Mouse (Mus musculus): Measurements from ENCODE around the gene Ncaph2.

Ncaph2 gene

DNA sequence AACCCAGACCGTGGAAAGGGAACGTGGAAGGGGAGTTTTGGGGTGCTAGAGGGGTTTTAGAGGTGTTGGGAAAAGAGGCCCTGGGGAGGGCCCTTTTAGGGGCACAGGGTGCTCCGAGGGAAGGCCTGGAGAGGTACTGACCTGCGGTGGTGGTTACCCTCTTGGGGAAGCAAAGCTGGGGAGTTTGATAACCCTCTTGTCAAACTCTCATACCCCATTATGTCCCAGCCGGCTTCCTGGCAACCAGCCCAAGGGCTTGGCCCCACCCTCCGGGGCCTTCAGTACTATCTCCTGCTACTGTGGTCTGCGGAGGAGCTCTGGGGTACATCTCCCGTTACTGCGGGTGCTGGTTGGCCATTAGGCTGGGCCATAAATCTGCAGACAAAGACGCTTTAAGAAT lies 23.9 kb downstream of the Ncaph2 start:
- peak; percentile 44 for DNase-seq (ENCODE audit: low spot score)

GRCm38 (mm10) chr15:89384617-89385016 lies 29.1 kb downstream of the Ncaph2 start, which contains the start of gene Klhdc7b:
TSS of gene Klhdc7b (plus strand) at chr15:89384917.
- DNase-seq (ENCODE audit: low spot score), result no peak

DNA sequence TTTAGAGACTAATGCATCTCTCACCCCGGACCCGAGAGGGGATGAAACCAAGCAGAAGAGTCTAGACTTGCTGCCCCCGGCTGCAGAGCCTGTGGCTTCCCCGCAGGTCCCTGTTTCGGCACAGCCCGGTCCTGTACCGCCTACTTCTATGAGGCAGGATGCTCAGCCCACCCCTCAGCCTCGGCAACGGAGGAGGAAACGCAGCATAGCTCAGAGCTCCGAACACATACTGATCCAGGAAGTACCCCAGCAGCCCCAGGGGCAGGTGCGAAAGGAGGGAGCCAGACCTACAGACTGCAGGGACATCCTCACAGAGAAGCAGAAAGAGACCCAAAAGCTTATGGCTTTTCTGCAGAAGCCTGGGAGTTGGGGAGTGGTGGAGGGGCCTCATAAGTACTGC lies 31.6 kb downstream of the Ncaph2 start:
- DNase-seq (ENCODE audit: low spot score), result no peak

DNA sequence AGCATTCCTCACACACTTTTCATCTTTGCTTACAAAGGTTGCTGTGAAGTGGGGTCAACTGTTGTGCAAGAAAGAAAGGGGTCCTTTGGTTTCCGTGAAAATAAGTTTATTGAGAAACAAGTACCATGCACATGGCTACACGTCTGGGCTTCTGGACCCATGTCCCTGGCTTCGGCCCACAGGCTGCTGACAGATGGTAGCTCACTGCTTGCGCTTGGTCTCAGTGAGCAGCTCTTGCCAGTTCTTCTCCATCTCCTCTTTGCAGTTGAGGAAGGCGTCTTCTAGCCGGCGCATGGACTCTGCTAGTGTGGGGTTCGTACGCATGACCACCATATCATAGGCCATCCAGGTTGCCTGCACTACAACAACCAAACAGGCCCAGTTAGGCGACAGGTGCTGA lies 34.6 kb downstream of the Ncaph2 start:
- no peak for DNase-seq (ENCODE audit: low spot score)

- DNase-seq (ENCODE audit: low spot score), result no peak
Measured at GRCm38 (mm10) chr15:89396883-89397282, 41.4 kb downstream of the Ncaph2 start.

DNA sequence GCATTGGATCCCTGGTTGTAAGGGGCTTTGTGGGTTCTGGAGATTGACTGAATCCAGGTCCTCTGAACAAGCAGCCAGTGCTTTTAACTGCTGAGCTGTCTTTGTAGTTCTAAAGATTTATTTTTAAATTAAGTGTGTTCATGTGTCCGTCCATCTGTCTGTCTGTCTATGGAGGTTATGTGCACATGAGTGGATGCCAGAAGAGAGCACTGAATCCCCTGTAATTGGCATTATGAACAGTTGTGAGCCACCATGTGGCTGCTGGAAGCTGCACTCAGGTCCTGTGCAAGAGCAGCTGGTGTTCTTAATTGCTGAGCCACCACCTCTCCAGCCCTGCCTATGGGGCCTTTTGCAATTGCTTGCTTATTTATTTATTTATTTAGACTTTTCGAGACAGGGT lies 42.6 kb downstream of the Ncaph2 start:
- no peak for DNase-seq (ENCODE audit: low spot score)

GRCm38 (mm10) chr15:89399716-89400115 lies 44.2 kb downstream of the Ncaph2 start:
- DNase-seq (ENCODE audit: low spot score), result no peak

DNA sequence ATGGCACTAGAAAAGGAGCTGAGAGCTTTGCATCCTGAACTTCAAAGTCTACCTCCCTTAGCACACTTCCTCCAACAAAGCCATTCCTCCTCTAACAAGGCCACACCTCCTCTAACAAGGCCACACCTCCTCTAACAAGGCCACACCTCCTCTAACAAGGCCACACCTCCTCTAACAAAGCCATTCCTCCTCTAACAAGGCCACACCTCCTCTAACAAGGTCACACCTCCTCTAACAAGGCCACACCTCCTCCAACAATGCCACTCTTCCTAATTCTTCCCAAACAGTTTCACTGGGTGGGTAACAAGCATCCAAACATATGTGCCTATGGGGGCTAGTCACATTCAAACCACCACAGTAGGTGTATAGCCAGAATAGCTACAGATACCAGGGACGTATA lies 47.0 kb downstream of the Ncaph2 start:
- DNase-seq (ENCODE audit: low spot score), result no peak

DNA sequence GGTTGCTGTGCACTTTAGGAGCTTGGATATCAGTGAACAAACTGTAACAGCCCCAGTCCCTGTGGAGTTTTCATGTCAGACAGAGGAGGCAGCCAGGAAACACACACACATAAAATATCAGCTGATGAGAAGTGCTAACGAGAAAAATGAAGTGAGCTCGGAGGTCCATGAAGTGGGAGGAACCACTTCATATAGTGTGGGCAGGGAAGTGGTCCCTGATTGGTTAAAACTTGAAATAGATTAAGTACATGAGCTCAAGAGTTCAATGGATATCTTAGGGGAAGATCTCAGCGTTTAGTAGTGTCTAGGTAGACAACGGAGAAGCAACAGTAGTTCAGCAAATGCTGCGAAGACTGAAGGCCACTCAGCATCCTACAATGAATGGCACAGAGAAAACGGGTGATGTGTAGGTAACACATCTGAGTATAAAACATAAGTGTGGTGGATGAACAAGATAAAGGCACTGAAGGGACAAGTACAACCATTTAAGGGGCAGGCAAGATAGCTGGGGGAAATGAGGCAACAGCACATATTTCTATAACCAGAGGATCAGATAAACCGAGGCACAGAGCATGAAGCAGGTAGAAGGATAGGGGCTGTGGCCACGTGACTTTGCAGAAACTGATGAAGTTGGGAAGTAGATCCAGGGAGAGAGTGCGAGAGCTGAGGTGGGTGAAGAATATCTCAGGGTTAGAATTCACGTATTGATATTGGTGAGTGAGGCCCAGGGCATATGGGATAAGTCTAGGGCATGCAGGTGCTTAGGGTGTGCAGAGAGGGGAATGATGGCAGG lies 49.5 kb downstream of the Ncaph2 start:
- DNase-seq (ENCODE audit: low spot score), result no peak

DNA sequence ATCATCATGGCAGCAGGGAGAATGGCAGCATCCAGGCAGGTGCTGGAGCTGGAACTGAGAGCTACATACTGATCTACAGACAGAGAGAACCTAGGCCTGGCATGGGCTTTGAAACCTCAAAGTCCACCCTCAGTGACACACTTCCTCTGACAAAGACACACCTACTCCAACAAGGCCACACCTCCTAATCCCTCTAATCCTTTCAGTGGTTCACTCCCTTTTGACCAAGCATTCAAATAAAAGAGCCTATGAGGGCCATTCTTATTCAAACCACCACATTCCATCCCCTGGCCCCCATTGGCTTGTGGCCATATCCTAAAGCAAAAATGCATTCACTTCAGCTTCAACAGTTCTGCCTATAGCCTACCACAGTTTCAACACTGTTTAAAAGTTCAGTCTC lies 51.2 kb downstream of the Ncaph2 start:
- DNase-seq (ENCODE audit: low spot score), result no peak

DNA sequence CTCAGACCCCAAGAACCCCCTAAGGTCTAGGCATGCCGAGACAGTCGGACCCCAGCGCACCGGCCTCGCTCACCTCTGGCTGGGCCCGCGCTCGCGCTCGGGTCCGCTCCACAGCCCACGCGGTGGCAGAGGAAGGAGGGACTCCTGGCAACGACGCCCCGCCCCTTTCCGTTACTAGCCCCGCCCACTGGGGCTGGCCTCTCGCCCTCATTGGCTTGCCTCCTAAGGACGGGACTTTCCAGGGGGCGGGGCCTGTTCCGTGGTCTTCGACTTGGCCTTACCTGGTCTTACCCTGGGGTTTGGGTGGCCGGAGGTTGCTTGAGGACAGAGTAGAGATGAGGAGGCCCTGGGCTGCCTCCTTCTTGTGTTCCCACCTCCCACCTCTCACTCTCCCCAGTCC lies 54.6 kb downstream of the Ncaph2 start, which contains the start of gene Syce3:
Syce3 (minus strand) TSS at position 386 of the 400 bp plus-strand sequence.
- no peak for DNase-seq (ENCODE audit: low spot score)

DNA sequence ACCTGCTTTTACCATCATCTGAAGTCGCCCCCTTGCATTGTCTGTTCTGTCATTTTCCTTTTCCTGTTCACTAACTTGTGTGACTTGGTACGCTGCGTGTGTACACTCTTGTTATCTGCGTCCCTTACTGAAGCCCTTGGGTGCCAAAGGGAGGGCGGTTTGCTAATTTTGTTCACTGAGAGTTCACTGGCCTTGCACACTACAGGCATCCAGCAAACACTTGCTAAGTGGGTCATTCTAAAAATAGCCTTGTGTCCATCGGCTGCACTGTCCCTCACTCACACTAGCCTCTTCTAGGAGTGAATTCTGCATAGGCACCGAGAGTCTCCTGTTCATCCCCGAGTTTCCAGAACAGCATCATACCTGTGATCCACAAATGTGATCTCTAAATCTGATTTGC lies 59.8 kb downstream of the Ncaph2 start:
- DNase-seq (ENCODE audit: low spot score), result no peak

DNA sequence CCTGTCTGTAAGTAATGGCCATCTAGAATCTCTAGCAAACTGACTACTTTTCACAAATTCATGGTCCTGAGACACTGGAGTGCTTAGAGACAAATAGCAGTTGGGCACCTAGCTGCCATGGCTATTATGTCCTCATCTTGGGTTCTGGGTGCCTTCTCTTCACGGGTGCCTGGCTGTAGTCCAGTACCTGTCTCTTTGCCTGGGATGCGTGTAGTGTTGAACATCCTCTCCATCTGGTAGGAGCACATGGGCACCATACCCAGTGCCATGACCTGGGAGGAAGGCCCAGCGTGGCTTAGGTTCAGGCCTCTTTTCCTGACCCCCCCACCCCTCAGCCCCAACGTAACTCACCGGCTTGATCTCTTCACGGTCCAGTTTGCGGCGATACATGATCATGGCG lies 66.4 kb downstream of the Ncaph2 start:
- no peak for DNase-seq (ENCODE audit: low spot score)
